Mouse (Mus musculus) erythroblast, embryonic 14.5 days (primary cell): ENCODE measurements around the gene Dip2b.

Experiments used
- GATA1 ChIP-seq: IDR thresholded peaks from 2 replicates; pipeline ENCODE4 v1.6.1; 2012; ENCODE audit warnings: low read length, inconsistent platforms, mixed read lengths
- TAL1 ChIP-seq: IDR thresholded peaks from 3 replicates; pipeline ENCODE4 v1.6.1; 2012; ENCODE audit warnings: low read length, inconsistent platforms, mixed read lengths

GRCm38 (mm10) chr15:100188962-100189404 lies 150.5 kb downstream of the Dip2b start:
- TF ChIP-seq GATA1: no peak
- no peak for TF ChIP-seq TAL1
